Mouse (Mus musculus) stomach, embryonic 14.5 days (tissue): ENCODE data around the gene Catsperg1. TPM values are rescaled to one million over a fixed set of nuclear protein-coding genes. Genes with fewer than 3 reads are reported as not detected.
"Not testable (repeated sequence)": the region's sequence is repeated elsewhere in the genome, so short reads cannot be mapped to it uniquely, and the experiment has no call there.

Source experiments
- ATAC-seq: fragments of 200-750 bp; cut with Nextera tagmentation; 2 replicates; pipeline ENCODE4 v1.8.0; 2017; ENCODE audit warnings: low read depth, moderate TSS enrichment; ENCODE audit not compliant: insufficient number of reproducible peaks, insufficient read depth, low FRiP score
- H3K27ac ChIP-seq: fragments of 300-500 bp; sonication (generic); 2 replicates; pipeline ENCODE4 v1.5.1; 2014; ENCODE audit warnings: mild to moderate bottlenecking, low read length, moderate library complexity, mixed read lengths
- H3K27me3 ChIP-seq: fragments of 300-500 bp; sonication (generic); 2 replicates; pipeline ENCODE4 v1.6.1; 2014; ENCODE audit warnings: low read length, control low read depth, mixed read lengths; ENCODE audit not compliant: control insufficient read depth, insufficient read depth
- H3K36me3 ChIP-seq: fragments of 300-500 bp; sonication (generic); 2 replicates; pipeline ENCODE4 v1.6.1; 2014; ENCODE audit warnings: mild to moderate bottlenecking, control low read depth, low read length, moderate library complexity, mixed read lengths; ENCODE audit not compliant: control insufficient read depth, insufficient read depth
- H3K4me1 ChIP-seq: fragments of 300-500 bp; sonication (generic); 2 replicates; pipeline ENCODE4 v1.6.1; 2014; ENCODE audit warnings: low read length, control low read depth, mixed read lengths; ENCODE audit not compliant: control insufficient read depth, insufficient read depth
- H3K4me2 ChIP-seq: fragments of 300-500 bp; sonication (generic); replicated peaks from 2 replicates; pipeline ENCODE4 v1.6.1; 2014; ENCODE audit warnings: low read depth, low read length, control low read depth
- H3K4me3 ChIP-seq: fragments of 300-500 bp; sonication (generic); 2 replicates; pipeline ENCODE4 v1.5.1; 2014; ENCODE audit warnings: low read depth, low read length, control low read depth
- H3K9ac ChIP-seq: fragments of 300-500 bp; sonication (generic); replicated peaks from 2 replicates; pipeline ENCODE4 v1.6.1; 2014; ENCODE audit warnings: low read depth, mild to moderate bottlenecking, control low read depth, low read length, moderate library complexity, mixed read lengths
- H3K9me3 ChIP-seq: fragments of 300-500 bp; sonication (generic); 2 replicates; pipeline ENCODE4 v1.6.1; 2016; ENCODE audit warnings: low read depth, low read length, control low read depth; ENCODE audit not compliant: control insufficient read depth
- WGBS: fragments of 180-500 bp; shearing (Covaris S2); extraction: QIAGEN DNeasy Blood & Tissue Kit; methylation state at CpG from one replicate; pipeline ENCODE4 v1.1.7; 2014; 5-methylcytosine and 5-hydroxymethylcytosine counted together
- polyA plus RNA-seq: library from polyadenylated mRNA; unstranded; fragments of >200 nt; fragmentation: Nextera tagmentation; extraction: Ambion mirVana; gene quantifications from 2 replicates; pipeline ENCODE4 v1.2.1, GENCODE M21; 2014

Gene Catsperg1
- polyA plus RNA-seq, 1 experiment from 2014 or later: 1.6 TPM

- no peak for ATAC-seq
- Histone ChIP-seq H3K27ac (no peak overlapping the region), H3K36me3 (no peaks in the 10 kb centered on the region), H3K4me1 (0 out of 2 replicates have a peak, but pooled peaks cover 5% of the 10 kb centered on the region), H3K27me3 (no peaks in the 10 kb centered on the region), H3K4me3 (no peak overlapping the region), H3K9ac (no peak overlapping the region), H3K9me3 (peaks cover 4% of the 10 kb centered on the region), H3K4me2 (no peak overlapping the region)
- WGBS: 42% methylated on average over 15 of the region's 15 CpGs
Observed at GRCm38 (mm10) chr7:29214846-29215245, 1.0 kb upstream of the Catsperg1 start.

GRCm38 (mm10) chr7:29214236-29214635, 401 bp upstream of the Catsperg1 start:
- WGBS: 54% methylated on average over 2 of the region's 2 CpGs
- no peak overlapping the region for H3K4me2 ChIP-seq
- no peak overlapping the region for H3K4me3 ChIP-seq
- H3K27me3 ChIP-seq: no peaks in the 10 kb centered on the region
- H3K9ac ChIP-seq: no peak overlapping the region
- 0 out of 2 replicates have a peak, but pooled peaks cover 5% of the 10 kb centered on the region for H3K4me1 ChIP-seq
- ATAC-seq: no peak
- peaks cover 4% of the 10 kb centered on the region for H3K9me3 ChIP-seq
- H3K27ac ChIP-seq: no peak overlapping the region
- H3K36me3 ChIP-seq: no peaks in the 10 kb centered on the region

- H3K27ac ChIP-seq, H3K36me3 ChIP-seq, H3K4me1 ChIP-seq, H3K4me3 ChIP-seq, H3K27me3 ChIP-seq, H3K9ac ChIP-seq, H3K9me3 ChIP-seq, ATAC-seq: not testable (repeated sequence)
- peak overlapping the region; percentile 1; the same call in 1 of the 2 replicates for H3K4me2 ChIP-seq
- WGBS: 16% methylated on average over 40 of the region's 40 CpGs
Observed at GRCm38 (mm10) chr7:29212775-29213560, 867 bp downstream of the Catsperg1 start.

GRCm38 (mm10) chr7:29212199-29212765, 1.6 kb downstream of the Catsperg1 start:
- Histone ChIP-seq H3K4me1 (0 out of 2 replicates have a peak, but pooled peaks cover 5% of the 10 kb centered on the region), H3K9me3 (peaks cover 4% of the 10 kb centered on the region; the same call in 1 of the 2 replicates), H3K27ac (no peak overlapping the region), H3K4me2 (peak overlapping the region; percentile 55), H3K4me3 (peak overlapping the region; percentile 35), H3K9ac (no peak overlapping the region), H3K36me3 (no peaks in the 10 kb centered on the region), H3K27me3 (no peaks in the 10 kb centered on the region)
- no peak for ATAC-seq
- 17% methylated on average over 26 of the region's 26 CpGs for WGBS

GRCm38 (mm10) chr7:29211415-29212198, 2.2 kb downstream of the Catsperg1 start:
- Histone ChIP-seq H3K4me2 (peak overlapping the region; percentile 55), H3K9me3 (no peaks in the 10 kb centered on the region; the same call in 1 of the 2 replicates), H3K36me3 (no peaks in the 10 kb centered on the region), H3K4me1 (0 out of 2 replicates have a peak, but pooled peaks cover 5% of the 10 kb centered on the region), H3K27ac (peak overlapping the region; percentile 63), H3K9ac (0 out of 2 replicates have a peak overlapping the region, but pooled peaks have one; percentile 14), H3K4me3 (peak overlapping the region; percentile 35), H3K27me3 (no peaks in the 10 kb centered on the region)
- WGBS: 4% methylated on average over 34 of the region's 34 CpGs
- ATAC-seq: peak; percentile 82

GRCm38 (mm10) chr7:29211013-29211412, 2.8 kb downstream of the Catsperg1 start:
- 27% methylated on average over 15 of the region's 15 CpGs for WGBS
- Histone ChIP-seq H3K4me2 (peak overlapping the region; percentile 55; the same call in 1 of the 2 replicates), H3K27ac (peak overlapping the region; percentile 63; the same call in 1 of the 2 replicates), H3K4me3 (peak overlapping the region; percentile 35; the same call in 1 of the 2 replicates)
- not testable (repeated sequence) for H3K9me3 ChIP-seq, H3K27me3 ChIP-seq, H3K36me3 ChIP-seq, H3K4me1 ChIP-seq, H3K9ac ChIP-seq, ATAC-seq

GRCm38 (mm10) chr7:29202577-29202976, 11.3 kb downstream of the Catsperg1 start:
- 77% methylated on average over 6 of the region's 6 CpGs for WGBS
- H3K27ac ChIP-seq: no peak overlapping the region
- H3K4me3 ChIP-seq: no peak overlapping the region

GRCm38 (mm10) chr7:29194230-29194629, 19.6 kb downstream of the Catsperg1 start:
- 0 out of 2 replicates have a peak, but pooled peaks have one; percentile 53 for ATAC-seq
- not testable (repeated sequence) for H3K9me3 ChIP-seq, H3K27ac ChIP-seq, H3K4me3 ChIP-seq, H3K4me1 ChIP-seq, H3K4me2 ChIP-seq, H3K9ac ChIP-seq, H3K36me3 ChIP-seq, H3K27me3 ChIP-seq
- WGBS: 78% methylated on average over 1 of the region's 1 CpGs

More at GRCm38 (mm10) chr7:29202577-29202976, 11.3 kb downstream of the Catsperg1 start:
- H3K4me2 ChIP-seq: no peak overlapping the region
- no peaks in the 10 kb centered on the region for H3K9me3 ChIP-seq
- H3K4me1 ChIP-seq: no peaks in the 10 kb centered on the region
- no peaks in the 10 kb centered on the region for H3K36me3 ChIP-seq
- no peak overlapping the region for H3K9ac ChIP-seq
- no peaks in the 10 kb centered on the region for H3K27me3 ChIP-seq
- ATAC-seq: no peak
